Mouse (Mus musculus): ENCODE data around the gene Ccdc88a. TPM values are rescaled to one million over a fixed set of nuclear protein-coding genes. Genes with fewer than 3 reads are reported as not detected.

Gene Ccdc88a
- polyA plus RNA-seq, 1 experiment = 3.4 TPM

GRCm38 (mm10) chr11:29547752-29548503 lies 174.5 kb downstream of the Ccdc88a start, which contains the start of the genes Clhc1 and Rps27a:
TSS of gene Clhc1 (plus strand) at chr11:29547950.
TSS of gene Rps27a (minus strand) at chr11:29548109.
- peaks cover 43% of the 10 kb centered on the region for H3K36me3 ChIP-seq (ENCODE audit: control insufficient read depth, insufficient read depth)
- H3K79me3 ChIP-seq (ENCODE audit: low read depth) = peaks cover 17% of the 10 kb centered on the region
- peaks cover 24% of the 10 kb centered on the region for H3K79me2 ChIP-seq (ENCODE audit: control insufficient read depth, insufficient read depth)
- H3ac ChIP-seq (ENCODE audit: control insufficient read depth, insufficient read length, low read depth) = peak within 1 kb of the TSS; percentile 94
- H3K27me3 ChIP-seq (ENCODE audit: control insufficient read depth, insufficient read depth, insufficient read length) = no peaks in the 10 kb centered on the region
- peak within 1 kb of the TSS; percentile 99 for H3K4me3 ChIP-seq (ENCODE audit: insufficient read depth, poor library complexity, severe bottlenecking)
- no peak for TF ChIP-seq CEBPB (IDR thresholded peaks at IDR 0.05; ENCODE audit: low read depth)
- TF ChIP-seq MYOD1 (IDR thresholded peaks at IDR 0.05; ENCODE audit: control insufficient read depth, insufficient read length, low read depth) = no peak
- TF ChIP-seq MAX (IDR thresholded peaks at IDR 0.05) = peak; percentile 100

GRCm38 (mm10) chr11:29548504-29549424 lies 175.3 kb downstream of the Ccdc88a start:
- Histone ChIP-seq H3K4me3 (ENCODE audit: insufficient read depth, poor library complexity, severe bottlenecking) (peak overlapping the region; percentile 99), H3K36me3 (ENCODE audit: control insufficient read depth, insufficient read depth) (peaks cover 36% of the 10 kb centered on the region), H3K27me3 (ENCODE audit: control insufficient read depth, insufficient read depth, insufficient read length) (no peaks in the 10 kb centered on the region), H3K79me3 (ENCODE audit: low read depth) (peaks cover 17% of the 10 kb centered on the region), H3ac (ENCODE audit: control insufficient read depth, insufficient read length, low read depth) (peak overlapping the region; percentile 74), H3K79me2 (ENCODE audit: control insufficient read depth, insufficient read depth) (peaks cover 24% of the 10 kb centered on the region)
- no peak for TF ChIP-seq MAX (IDR thresholded peaks at IDR 0.05)
- no peak for TF ChIP-seq USF1 (IDR thresholded peaks at IDR 0.05; ENCODE audit: low read depth)
- TF ChIP-seq CEBPB (IDR thresholded peaks at IDR 0.05; ENCODE audit: low read depth) = no peak
- TF ChIP-seq MYOD1 (IDR thresholded peaks at IDR 0.05; ENCODE audit: control insufficient read depth, insufficient read length, low read depth) = no peak
- TF ChIP-seq MYOG (IDR thresholded peaks at IDR 0.05; ENCODE audit: control insufficient read depth, extremely low read depth, insufficient read length) = no peak
- TF ChIP-seq CTCF (IDR thresholded peaks at IDR 0.05; ENCODE audit: control insufficient read depth, insufficient read depth, insufficient read length) = no peak
- no peak for TF ChIP-seq FOSL1 (IDR thresholded peaks at IDR 0.05; ENCODE audit: insufficient read depth, low read length, poor library complexity, severe bottlenecking)

GRCm38 (mm10) chr11:29549425-29549778 lies 175.9 kb downstream of the Ccdc88a start:
- no peak overlapping the region for H3ac ChIP-seq (ENCODE audit: control insufficient read depth, insufficient read length, low read depth)
- H3K4me3 ChIP-seq (ENCODE audit: insufficient read depth, poor library complexity, severe bottlenecking) = no peak overlapping the region
- no peak for TF ChIP-seq MAX (IDR thresholded peaks at IDR 0.05)
- no peak for TF ChIP-seq CTCF (IDR thresholded peaks at IDR 0.05; ENCODE audit: control insufficient read depth, insufficient read depth, insufficient read length)
- no peak for TF ChIP-seq CEBPB (IDR thresholded peaks at IDR 0.05; ENCODE audit: low read depth)
- TF ChIP-seq FOSL1 (IDR thresholded peaks at IDR 0.05; ENCODE audit: insufficient read depth, low read length, poor library complexity, severe bottlenecking) = no peak
- TF ChIP-seq MYOD1 (IDR thresholded peaks at IDR 0.05; ENCODE audit: control insufficient read depth, insufficient read length, low read depth) = no peak
- no peak for TF ChIP-seq MYOG (IDR thresholded peaks at IDR 0.05; ENCODE audit: control insufficient read depth, extremely low read depth, insufficient read length)
- no peak for TF ChIP-seq USF1 (IDR thresholded peaks at IDR 0.05; ENCODE audit: low read depth)
- H3K27me3 ChIP-seq (ENCODE audit: control insufficient read depth, insufficient read depth, insufficient read length) = no peaks in the 10 kb centered on the region
- peaks cover 24% of the 10 kb centered on the region for H3K79me2 ChIP-seq (ENCODE audit: control insufficient read depth, insufficient read depth)
- H3K36me3 ChIP-seq (ENCODE audit: control insufficient read depth, insufficient read depth) = peaks cover 30% of the 10 kb centered on the region
- peaks cover 17% of the 10 kb centered on the region for H3K79me3 ChIP-seq (ENCODE audit: low read depth)

Other genes with a start within 250 kb of the Ccdc88a start
- 7.0 TPM for gene Pnpt1, start 242.9 kb upstream of the Ccdc88a start, polyA plus RNA-seq (2012; fragmentation: generic; extraction: Trizol)
- gene Ppp4r3b, start 200.8 kb upstream of the Ccdc88a start, polyA plus RNA-seq (2012; fragmentation: generic; extraction: Trizol) = 6.6 TPM
- gene Cfap36, start 126.2 kb upstream of the Ccdc88a start, polyA plus RNA-seq (2012; fragmentation: generic; extraction: Trizol) = 14.5 TPM
- 9.3 TPM for gene Prorsd1, start 141.4 kb downstream of the Ccdc88a start, polyA plus RNA-seq (2012; fragmentation: generic; extraction: Trizol)
- 4.9 TPM for gene Mtif2, start 152.8 kb downstream of the Ccdc88a start, polyA plus RNA-seq (2012; fragmentation: generic; extraction: Trizol)
- gene Clhc1, start 174.3 kb downstream of the Ccdc88a start, polyA plus RNA-seq (2012; fragmentation: generic; extraction: Trizol) = not detected
- 1,903 TPM for gene Rps27a, start 174.5 kb downstream of the Ccdc88a start, polyA plus RNA-seq (2012; fragmentation: generic; extraction: Trizol)

All from C2C12 (cell line).